Mouse (Mus musculus) erythroid progenitor cell, adult 5-6 weeks (primary cell): Measurements from ENCODE around the gene Pick1. TPM values are rescaled to one million over a fixed set of nuclear protein-coding genes. Genes with fewer than 3 reads are reported as not detected.

ENCODE experiments used
- ATAC-seq: replicated peaks from 2 replicates; pipeline ENCODE4 v1.8.0; 2016; ENCODE audit warnings: moderate number of reproducible peaks, mild to moderate bottlenecking, moderate TSS enrichment, inconsistent platforms; ENCODE audit not compliant: poor library complexity, low FRiP score, severe bottlenecking
- total RNA-seq, 2 experiments: library from RNA; stranded (forward) in 1 of 2; stranded (reverse) in 1 of 2; fragments of 150-400 nt in 1 of 2; fragments of 186-747, 209-891 nt in 1 of 2; gene quantifications; 2 replicates each; pipeline versions ENCODE4 v1.2.3 to v1.2.4; 2015 to 2017; ENCODE audit warnings: low replicate concordance in 2 of 2

Gene Pick1
- 2.9 and 3.4 TPM in 2 replicates for total RNA-seq (2015; ENCODE audit: low replicate concordance)
- total RNA-seq (2017; ENCODE audit: low replicate concordance), result 1.9 TPM in 1 of 2 replicates, not detected in the other

DNA sequence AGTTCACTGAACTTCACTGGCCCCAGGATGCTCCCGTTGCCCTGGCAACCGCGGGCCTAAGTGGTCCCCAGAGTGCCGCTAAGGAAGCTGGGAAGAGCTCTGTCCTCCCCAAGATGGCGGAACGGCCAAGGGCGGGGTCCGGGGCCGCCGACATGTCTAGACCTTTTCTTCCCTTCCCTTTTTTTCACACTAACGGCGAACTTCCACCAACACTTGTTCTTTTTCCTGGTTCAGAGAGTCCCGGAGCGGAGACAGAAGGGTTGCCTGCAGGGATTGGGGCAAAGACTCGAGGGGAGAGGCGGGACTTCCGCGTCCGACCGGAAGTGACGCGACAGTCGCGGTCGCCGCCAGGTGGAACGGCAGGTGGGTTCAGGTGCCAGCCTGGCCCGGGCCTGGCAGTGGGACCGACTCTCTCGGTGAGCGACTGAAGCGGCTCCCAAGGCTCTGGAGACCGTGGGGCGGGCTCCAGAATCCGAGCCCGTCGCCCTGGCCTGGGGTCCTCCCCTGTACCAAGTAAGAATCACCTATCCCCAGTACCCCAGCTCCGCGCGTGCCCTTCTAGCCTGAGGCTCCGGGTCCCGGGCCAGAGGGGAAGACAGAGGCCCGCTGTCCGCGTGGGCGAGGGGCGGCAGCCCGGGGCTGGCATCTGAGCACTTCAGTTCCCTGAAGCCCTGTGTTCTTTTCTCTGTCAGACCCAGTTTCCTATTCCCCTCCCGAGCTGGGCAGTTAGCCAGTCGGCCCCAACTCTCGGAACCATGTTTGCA is at the start of gene Pick1, which contains the start of gene Gm49486:
Gene Pick1, plus strand, starts transcription at position 116 of the 764 bp plus-strand sequence.
Gene Gm49486, plus strand, starts transcription at position 334 of the 764 bp plus-strand sequence.
- peak; percentile 93 for ATAC-seq

DNA sequence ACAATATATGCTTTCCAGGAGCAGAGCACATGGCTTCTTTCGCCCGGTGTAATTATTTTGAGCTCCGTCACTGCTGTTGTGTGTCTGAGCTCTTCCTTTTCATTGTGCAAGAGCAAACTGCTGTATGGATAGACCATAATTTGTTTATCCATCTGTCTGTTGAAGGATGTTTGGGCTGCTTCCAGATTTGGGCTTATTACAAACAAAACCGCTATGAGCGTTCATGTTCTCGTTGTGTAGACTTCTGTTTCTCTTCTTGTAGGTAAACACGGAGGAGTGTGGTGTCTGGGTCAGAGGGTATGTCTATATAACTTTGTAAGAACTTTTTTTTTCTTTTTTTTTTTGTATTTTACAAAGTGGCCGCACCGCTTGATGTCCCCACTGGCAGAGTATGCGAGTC is 43.8 kb upstream of the Pick1 start:
- ATAC-seq, result no peak

DNA sequence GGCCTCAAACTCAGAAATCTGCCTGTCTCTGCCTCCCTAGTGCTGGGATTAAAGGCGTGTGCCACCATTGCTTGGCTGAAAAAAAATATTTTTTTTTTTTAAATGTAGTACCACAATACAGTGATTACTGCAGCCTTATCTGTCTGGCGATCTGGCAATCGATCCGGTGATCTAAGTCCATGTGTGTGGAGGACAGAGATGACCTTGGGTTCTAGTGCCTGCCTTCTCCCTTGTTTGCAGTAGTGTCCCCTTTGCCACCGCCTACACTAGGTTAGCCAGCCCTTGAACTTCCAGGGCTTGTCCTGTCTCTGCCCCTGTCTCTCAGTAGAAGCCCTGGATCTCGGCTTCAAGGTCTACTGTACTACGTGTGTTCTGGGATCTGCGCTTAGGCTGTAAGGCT is 41.2 kb upstream of the Pick1 start:
- ATAC-seq, result no peak

DNA sequence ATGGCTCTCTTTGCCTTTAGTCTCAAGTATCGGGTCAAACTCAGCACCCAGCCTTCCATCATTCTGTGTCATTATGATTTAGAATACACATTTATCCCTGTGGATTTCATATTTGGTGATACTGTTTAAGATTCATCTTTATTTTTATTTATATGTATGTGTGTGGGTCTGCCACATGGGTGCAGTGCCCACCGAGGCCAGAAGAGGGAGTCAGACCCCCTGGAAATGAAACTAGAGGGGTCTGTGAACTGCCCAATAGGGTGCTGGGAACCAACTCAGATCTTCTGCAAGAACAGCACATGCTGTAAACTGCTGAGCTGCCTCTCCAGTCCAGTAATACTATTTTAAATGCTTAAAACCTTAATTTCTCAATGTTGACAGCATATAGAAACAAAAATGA is 37.5 kb upstream of the Pick1 start:
- no peak for ATAC-seq

GRCm38 (mm10) chr15:79192450-79192849 is 36.5 kb upstream of the Pick1 start:
- ATAC-seq, result no peak

- ATAC-seq, result no peak
Measured at GRCm38 (mm10) chr15:79192885-79193845, 35.8 kb upstream of the Pick1 start.

DNA sequence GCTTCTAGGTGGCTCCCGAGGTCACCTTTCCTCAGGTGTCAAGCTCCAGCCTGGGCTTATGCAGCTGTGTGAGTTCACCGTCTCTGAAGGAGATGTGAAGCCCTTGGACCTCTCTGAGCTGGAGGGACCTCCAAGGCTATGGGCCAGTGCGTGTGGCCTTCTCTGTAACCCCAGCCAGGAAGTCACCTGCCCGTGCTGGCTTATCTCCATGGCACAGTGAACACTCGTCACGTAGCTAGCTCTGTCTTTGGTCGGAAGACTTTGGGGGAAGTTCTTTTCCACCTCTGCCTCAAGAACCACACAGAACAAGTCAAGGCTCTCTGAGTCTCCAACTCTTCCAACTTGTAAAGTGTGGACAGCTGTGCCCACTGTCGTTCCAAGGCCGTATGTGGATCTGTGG is 34.9 kb upstream of the Pick1 start:
- ATAC-seq, result no peak

DNA sequence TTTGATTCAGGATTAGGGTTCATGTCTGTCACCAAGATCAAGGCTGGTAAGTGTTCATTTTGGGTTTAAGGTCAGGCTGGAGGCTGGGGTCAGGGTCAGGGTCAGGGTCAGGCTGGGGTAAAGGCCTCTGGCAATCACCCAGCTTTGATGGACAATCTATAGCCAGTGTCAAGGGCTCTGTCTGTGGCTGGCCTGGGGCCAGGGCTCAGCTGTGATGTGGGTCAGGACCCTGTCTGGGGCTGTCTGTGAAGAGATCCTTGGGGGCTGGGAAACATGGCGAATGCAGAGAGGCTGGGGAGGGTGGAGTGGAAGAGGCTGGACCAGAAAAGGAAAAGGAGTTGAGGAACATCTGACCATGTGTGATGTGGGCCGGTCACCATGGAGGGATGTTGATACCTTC is 34.0 kb upstream of the Pick1 start:
- ATAC-seq, result no peak; the same call in 1 of the 2 replicates

DNA sequence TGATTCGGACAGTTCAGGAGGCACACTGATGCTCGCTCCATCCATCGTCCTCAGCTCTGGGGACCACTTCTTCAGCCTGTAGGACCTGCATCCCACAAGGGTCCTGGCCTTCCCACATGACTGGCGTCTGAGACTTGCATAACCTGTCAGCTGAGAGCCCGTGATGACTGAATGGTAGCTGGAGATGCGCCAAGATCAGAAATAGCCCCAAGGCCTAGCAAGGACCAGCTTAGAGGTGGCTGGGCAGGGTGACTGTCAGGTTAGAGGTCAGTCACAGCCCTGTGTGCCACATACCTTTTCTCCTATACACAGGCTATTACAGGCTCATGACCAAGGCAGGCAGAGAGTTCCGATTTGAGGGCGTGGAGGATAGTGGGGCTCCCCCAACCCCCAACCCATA is 33.5 kb upstream of the Pick1 start:
- no peak for ATAC-seq

DNA sequence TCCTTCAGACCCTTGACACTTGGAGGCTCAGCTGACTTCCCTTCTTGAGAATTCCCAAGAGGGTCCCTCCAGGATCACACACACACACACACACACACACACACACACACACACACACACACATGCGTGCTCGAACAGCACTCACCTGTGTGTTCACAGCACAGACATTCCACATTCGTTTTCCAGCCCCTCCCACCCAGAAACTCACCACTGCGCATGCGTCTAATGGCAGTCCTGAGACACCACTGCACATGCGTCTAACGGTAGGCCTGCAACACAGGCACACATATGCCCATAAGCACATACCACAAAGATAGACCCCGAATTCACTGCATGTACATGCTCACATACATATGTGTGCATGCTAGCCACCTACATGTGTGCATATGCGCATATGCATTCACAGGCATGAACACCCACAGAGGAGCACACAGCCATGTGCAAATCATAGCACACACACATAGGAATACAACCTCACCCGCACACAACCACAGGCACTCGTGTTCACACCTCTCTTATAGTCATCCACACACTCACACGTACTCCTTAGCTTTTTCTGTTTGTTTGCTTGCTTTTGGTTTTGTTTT is 29.5 kb upstream of the Pick1 start:
- no peak for ATAC-seq

- no peak for ATAC-seq
Measured at GRCm38 (mm10) chr15:79201491-79202150, 27.4 kb upstream of the Pick1 start.

- ATAC-seq, result no peak
Measured at GRCm38 (mm10) chr15:79202575-79202974, 26.4 kb upstream of the Pick1 start.

DNA sequence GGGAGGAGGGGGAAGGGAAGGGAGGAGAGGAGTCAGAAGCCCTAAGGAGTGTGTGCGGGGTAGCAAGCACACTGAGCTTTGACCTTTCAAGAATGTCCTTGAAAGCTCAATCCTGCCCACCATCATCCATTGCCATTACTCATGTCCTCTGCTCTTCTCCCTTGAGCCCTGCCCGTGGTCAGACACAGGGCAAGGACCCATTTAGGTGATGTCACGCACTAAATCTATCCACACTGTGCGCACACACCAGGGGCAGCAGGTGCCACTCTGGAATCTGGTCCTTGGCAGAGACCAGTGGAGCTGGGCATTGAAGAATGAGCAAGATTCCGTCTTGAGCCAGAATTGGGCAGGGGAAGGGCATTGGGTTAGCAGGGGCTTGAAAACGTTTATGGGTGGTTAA is 20.8 kb upstream of the Pick1 start:
- no peak for ATAC-seq

GRCm38 (mm10) chr15:79208758-79209439 is 20.1 kb upstream of the Pick1 start:
- ATAC-seq, result no peak

- no peak for ATAC-seq
Measured at GRCm38 (mm10) chr15:79210357-79210756, 18.6 kb upstream of the Pick1 start.

GRCm38 (mm10) chr15:79212750-79213446 is 16.1 kb upstream of the Pick1 start:
- ATAC-seq, result no peak

- ATAC-seq, result no peak
Measured at GRCm38 (mm10) chr15:79213591-79213990, 15.4 kb upstream of the Pick1 start.

DNA sequence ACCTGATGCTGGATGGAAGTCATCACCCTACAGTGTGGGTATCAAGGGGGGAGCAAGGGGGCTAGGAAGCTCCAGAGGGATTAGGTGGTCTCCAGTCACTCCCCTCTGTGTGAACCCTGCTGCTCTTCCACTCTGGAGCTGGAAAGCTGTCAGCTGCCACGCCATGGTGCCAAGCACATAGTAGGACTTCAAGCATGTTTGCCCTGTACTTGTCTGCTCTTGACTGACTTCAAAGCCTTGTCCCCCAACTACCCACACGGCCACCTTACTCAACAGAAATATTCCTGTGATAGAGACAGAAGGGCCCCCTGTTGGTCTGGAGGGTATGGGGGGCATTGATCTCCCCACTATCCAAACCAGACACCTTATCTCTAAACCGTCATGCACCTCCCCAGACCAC is 12.8 kb upstream of the Pick1 start:
- ATAC-seq, result no peak

DNA sequence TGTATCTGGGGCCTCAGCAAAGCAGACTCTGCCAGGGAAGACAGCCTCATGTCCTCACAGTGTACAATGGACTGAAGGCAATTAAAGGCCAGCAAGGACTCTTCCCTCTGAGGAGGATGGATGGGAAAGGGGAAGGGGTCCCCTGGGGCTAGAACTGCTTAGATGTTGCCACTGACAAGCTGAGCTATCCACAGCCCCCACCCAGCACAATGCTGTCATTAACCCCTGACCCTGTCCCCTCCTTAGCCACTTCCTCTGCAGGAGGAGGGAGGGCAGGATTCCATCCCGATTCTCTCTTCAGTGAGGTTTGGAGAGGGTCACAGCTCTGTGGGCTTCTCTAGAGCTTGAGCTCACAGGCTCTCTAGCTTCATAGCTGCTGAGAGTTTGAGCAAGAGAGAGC is 9.4 kb upstream of the Pick1 start:
- no peak for ATAC-seq
